Mouse (Mus musculus) olfactory bulb, adult 2 months (tissue): Measurements from ENCODE around the gene Lamc1.

ENCODE experiments used
- CTCF ChIP-seq: fragments of 200-500 bp; IDR thresholded peaks from 2 replicates; pipeline ENCODE4 v1.5.1; 2012; ENCODE audit warnings: low read depth, mild to moderate bottlenecking, low read length, moderate library complexity; ENCODE audit not compliant: insufficient read depth
- POLR2A ChIP-seq: fragments of 200-500 bp; IDR thresholded peaks from 2 replicates; pipeline ENCODE4 v1.6.1; 2012; ENCODE audit warnings: mild to moderate bottlenecking, low read depth, low read length, moderate library complexity; ENCODE audit not compliant: insufficient read depth

DNA sequence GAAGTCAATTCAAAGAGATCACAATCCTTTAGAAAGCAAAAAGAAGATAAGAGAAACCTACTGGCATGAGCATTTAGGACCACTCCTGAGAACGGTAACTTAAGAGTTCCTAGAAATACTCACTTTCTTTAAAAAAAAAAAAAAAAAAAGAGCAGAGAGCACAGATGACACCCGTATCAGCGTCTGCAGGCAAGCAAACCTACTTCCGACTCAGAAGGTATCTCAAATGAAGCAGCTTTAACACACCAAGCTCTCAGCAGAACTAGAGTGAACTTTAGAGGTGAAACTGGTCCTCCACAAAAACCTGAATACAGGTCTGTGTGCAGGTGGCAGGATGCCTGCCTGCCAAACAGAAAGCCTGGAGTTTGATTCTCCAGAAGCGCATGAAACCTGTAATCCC lies 19.6 kb downstream of the Lamc1 start:
- TF ChIP-seq POLR2A (no peak), CTCF (no peak)
